Mouse (Mus musculus) neural tube, embryonic 15.5 days (tissue): ENCODE data around the gene P2ry13. TPM values are rescaled to one million over a fixed set of nuclear protein-coding genes. Genes with fewer than 3 reads are reported as not detected.

Source experiments
- ATAC-seq: fragments of 200-750 bp; cut with Nextera tagmentation; 2 replicates; pipeline ENCODE4 v1.8.0; 2017; ENCODE audit warnings: mild to moderate bottlenecking, moderate TSS enrichment, moderate library complexity; ENCODE audit not compliant: low FRiP score
- H3K27ac ChIP-seq: fragments of 300-500 bp; sonication (generic); replicated peaks from 2 replicates; pipeline ENCODE4 v1.5.1; 2015; ENCODE audit warnings: mild to moderate bottlenecking, inconsistent platforms
- H3K27me3 ChIP-seq: fragments of 300-500 bp; sonication (generic); replicated peaks from 2 replicates; pipeline ENCODE4 v1.6.1; 2015; ENCODE audit warnings: inconsistent platforms
- H3K36me3 ChIP-seq: fragments of 300-500 bp; sonication (generic); 2 replicates; pipeline ENCODE4 v1.6.1; 2015; ENCODE audit warnings: inconsistent platforms
- H3K4me1 ChIP-seq: fragments of 300-500 bp; sonication (generic); 2 replicates; pipeline ENCODE4 v1.6.1; 2015; ENCODE audit warnings: inconsistent platforms
- H3K4me2 ChIP-seq: fragments of 300-500 bp; sonication (generic); 2 replicates; pipeline ENCODE4 v1.6.1; 2015; ENCODE audit warnings: inconsistent platforms, mild to moderate bottlenecking, moderate library complexity
- H3K4me3 ChIP-seq: fragments of 300-500 bp; sonication (generic); replicated peaks from 2 replicates; pipeline ENCODE4 v1.5.1; 2015; ENCODE audit warnings: mild to moderate bottlenecking, inconsistent platforms
- H3K9ac ChIP-seq: fragments of 300-500 bp; sonication (generic); replicated peaks from 2 replicates; pipeline ENCODE4 v1.6.1; 2015; ENCODE audit warnings: mild to moderate bottlenecking, inconsistent platforms
- H3K9me3 ChIP-seq: fragments of 300-500 bp; sonication (generic); replicated peaks from 2 replicates; pipeline ENCODE4 v1.6.1; 2016; ENCODE audit warnings: inconsistent platforms
- WGBS: fragments of 180-500 bp; shearing (Covaris S2); methylation state at CpG from one replicate; pipeline ENCODE4 v1.1.7; 2015; ENCODE audit warnings: mixed read lengths; 5-methylcytosine and 5-hydroxymethylcytosine counted together
- polyA plus RNA-seq: library from polyadenylated mRNA; unstranded; fragments of >200 nt; fragmentation: Nextera tagmentation; extraction: Ambion mirVana; gene quantifications from 2 replicates; pipeline ENCODE4 v1.2.1, GENCODE M21; 2015

The P2ry13 gene
- polyA plus RNA-seq, result 1.9 and 2.3 TPM in 2 replicates

- Histone ChIP-seq H3K9me3 (no peaks in the 10 kb centered on the region), H3K4me2 (no peak within 1 kb of the TSS), H3K9ac (no peak within 1 kb of the TSS), H3K36me3 (no peaks in the 10 kb centered on the region), H3K4me3 (no peak within 1 kb of the TSS), H3K4me1 (no peaks in the 10 kb centered on the region), H3K27ac (no peak within 1 kb of the TSS), H3K27me3 (no peaks in the 10 kb centered on the region)
- no peak for ATAC-seq
- WGBS, result 95% methylated on average over 6 of the region's 6 CpGs
Observed at GRCm38 (mm10) chr3:59210727-59211126, at the start of gene P2ry13. Gene P2ry13, minus strand, starts transcription at chr3:59210882.

- H3K36me3 ChIP-seq, result peaks cover 3% of the 10 kb centered on the region; the same call in 1 of the 2 replicates
Observed at GRCm38 (mm10) chr3:59257740-59258664, 47.3 kb upstream of the P2ry13 start.

GRCm38 (mm10) chr3:59250454-59250853 is 39.8 kb upstream of the P2ry13 start:
- H3K4me1 ChIP-seq, result no peaks in the 10 kb centered on the region
- H3K27ac ChIP-seq, result no peak overlapping the region
- H3K36me3 ChIP-seq, result no peaks in the 10 kb centered on the region
- 92% methylated on average over 1 of the region's 1 CpGs for WGBS
- no peak overlapping the region for H3K9ac ChIP-seq
- no peaks in the 10 kb centered on the region for H3K9me3 ChIP-seq
- no peak overlapping the region for H3K4me3 ChIP-seq
- no peaks in the 10 kb centered on the region for H3K27me3 ChIP-seq
- ATAC-seq, result no peak
- H3K4me2 ChIP-seq, result no peak overlapping the region

More at GRCm38 (mm10) chr3:59257740-59258664, 47.3 kb upstream of the P2ry13 start:
- no peaks in the 10 kb centered on the region for H3K27me3 ChIP-seq
- H3K4me1 ChIP-seq, result no peaks in the 10 kb centered on the region
- WGBS, result 82% methylated on average over 20 of the region's 20 CpGs
- H3K4me3 ChIP-seq, result no peak overlapping the region
- H3K9me3 ChIP-seq, result no peaks in the 10 kb centered on the region
- H3K27ac ChIP-seq, result no peak overlapping the region
- no peak overlapping the region for H3K9ac ChIP-seq
- peak; percentile 41; the same call in 1 of the 2 replicates for ATAC-seq
- no peak overlapping the region for H3K4me2 ChIP-seq

- no peak overlapping the region for H3K27ac ChIP-seq
- H3K36me3 ChIP-seq, result no peaks in the 10 kb centered on the region
- no peaks in the 10 kb centered on the region for H3K9me3 ChIP-seq
- H3K27me3 ChIP-seq, result no peaks in the 10 kb centered on the region
- no peak for ATAC-seq
- 87% methylated on average over 6 of the region's 6 CpGs for WGBS
- no peak overlapping the region for H3K4me3 ChIP-seq
- H3K4me1 ChIP-seq, result no peaks in the 10 kb centered on the region
- H3K9ac ChIP-seq, result no peak overlapping the region
- no peak overlapping the region for H3K4me2 ChIP-seq
Observed at GRCm38 (mm10) chr3:59248031-59248430, 37.3 kb upstream of the P2ry13 start.

DNA sequence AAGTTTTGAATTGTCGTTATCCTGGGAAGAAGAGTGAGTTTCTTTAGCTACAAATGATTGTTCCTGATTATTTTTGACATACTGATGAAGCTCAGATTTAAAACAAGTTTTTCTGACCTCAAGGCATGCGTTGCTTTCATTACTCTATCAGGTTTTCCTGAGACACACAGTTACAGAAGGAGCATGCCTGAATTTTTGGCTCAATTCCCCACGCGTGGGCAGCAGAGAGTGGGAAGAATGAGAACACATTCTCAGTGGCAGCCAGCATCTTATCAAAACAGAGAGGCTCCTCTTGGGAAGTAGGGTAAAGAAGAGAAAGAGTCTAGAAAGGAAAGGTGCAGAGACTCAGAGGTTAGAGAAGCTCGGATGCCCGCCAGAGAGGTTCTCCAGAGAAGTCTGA is 32.7 kb upstream of the P2ry13 start:
- H3K4me3 ChIP-seq, result no peak overlapping the region
- ATAC-seq, result no peak
- 84% methylated on average over 6 of the region's 6 CpGs for WGBS
- no peaks in the 10 kb centered on the region for H3K9me3 ChIP-seq
- no peaks in the 10 kb centered on the region for H3K4me1 ChIP-seq
- no peak overlapping the region for H3K9ac ChIP-seq
- no peak overlapping the region for H3K4me2 ChIP-seq
- no peak overlapping the region for H3K27ac ChIP-seq
- H3K36me3 ChIP-seq, result no peaks in the 10 kb centered on the region
- no peaks in the 10 kb centered on the region for H3K27me3 ChIP-seq

DNA sequence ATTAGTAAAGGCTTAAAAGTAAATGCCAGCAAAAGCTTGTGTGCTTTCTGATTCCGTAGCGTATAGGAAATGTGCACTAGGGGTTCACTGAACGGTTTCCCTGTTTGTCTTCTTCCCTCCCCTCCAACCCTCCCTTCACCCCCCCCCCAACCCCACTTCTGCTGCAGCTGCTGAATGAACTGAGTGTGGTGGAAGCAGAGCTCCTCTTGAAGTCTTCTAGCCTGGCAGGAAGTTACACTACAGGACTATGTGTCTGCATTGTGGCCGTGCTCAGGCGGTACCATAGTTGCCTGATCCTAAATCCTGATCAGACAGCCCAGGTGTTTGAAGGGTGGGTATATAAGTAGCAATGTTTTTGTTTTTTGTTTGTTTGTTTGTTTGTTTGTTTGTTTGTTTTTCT is 24.2 kb upstream of the P2ry13 start:
- Histone ChIP-seq H3K9me3 (no peaks in the 10 kb centered on the region), H3K27me3 (no peaks in the 10 kb centered on the region), H3K4me2 (no peak overlapping the region), H3K36me3 (0 out of 2 replicates have a peak, but pooled peaks cover 4% of the 10 kb centered on the region), H3K27ac (no peak overlapping the region), H3K9ac (no peak overlapping the region), H3K4me1 (no peaks in the 10 kb centered on the region), H3K4me3 (no peak overlapping the region)
- 71% methylated on average over 5 of the region's 5 CpGs for WGBS
- no peak for ATAC-seq

- H3K27ac ChIP-seq, result no peak overlapping the region
- no peak overlapping the region for H3K9ac ChIP-seq
- WGBS, result 71% methylated on average over 3 of the region's 3 CpGs
- no peaks in the 10 kb centered on the region for H3K9me3 ChIP-seq
- H3K4me2 ChIP-seq, result no peak overlapping the region
- 0 out of 2 replicates have a peak, but pooled peaks cover 4% of the 10 kb centered on the region for H3K36me3 ChIP-seq
- no peaks in the 10 kb centered on the region for H3K4me1 ChIP-seq
- no peak overlapping the region for H3K4me3 ChIP-seq
- no peaks in the 10 kb centered on the region for H3K27me3 ChIP-seq
- ATAC-seq, result no peak
Observed at GRCm38 (mm10) chr3:59230912-59231311, 20.2 kb upstream of the P2ry13 start.

DNA sequence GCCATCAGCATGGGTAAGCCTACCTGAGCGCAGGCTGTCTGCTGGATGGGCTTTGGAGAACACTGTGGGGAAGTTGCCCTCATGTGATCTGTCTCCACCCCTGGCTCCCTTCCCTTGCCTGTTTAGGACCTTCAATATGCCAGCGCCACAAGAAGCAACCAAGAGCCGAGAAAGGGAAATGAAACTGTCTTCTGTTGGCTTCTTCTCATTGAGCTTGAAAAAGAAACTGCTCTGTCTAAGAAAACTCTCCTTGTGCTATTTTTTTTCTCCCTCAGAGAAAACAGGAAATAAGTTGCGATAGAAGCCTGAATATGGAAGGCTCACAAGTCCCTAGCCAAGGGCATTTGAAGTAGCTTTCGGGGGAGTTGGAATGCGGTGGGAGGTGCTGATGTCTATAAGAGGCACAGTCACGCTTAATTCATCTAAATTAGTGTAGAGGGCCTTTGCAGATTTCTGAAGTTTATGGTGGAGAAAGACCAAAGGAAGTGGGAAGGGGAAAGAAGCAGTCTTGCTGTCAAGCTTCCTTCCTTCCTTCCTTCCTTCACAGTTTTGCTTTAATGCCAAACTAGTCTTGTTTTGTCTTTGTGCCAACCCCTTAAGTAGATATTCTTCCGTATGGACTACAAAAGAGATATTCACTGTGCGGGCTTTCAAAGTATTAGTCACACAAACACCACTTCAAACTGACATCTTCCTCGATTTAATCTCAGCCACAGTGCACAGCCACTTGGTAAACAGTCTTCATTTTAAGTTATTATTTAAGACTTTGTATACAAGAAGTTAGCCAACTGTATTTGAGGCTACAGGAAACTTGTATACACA is 18.3 kb upstream of the P2ry13 start:
- H3K27ac ChIP-seq, result peak overlapping the region; percentile 24; the same call in 1 of the 2 replicates
- H3K9me3 ChIP-seq, result no peaks in the 10 kb centered on the region
- no peak for ATAC-seq
- H3K36me3 ChIP-seq, result 0 out of 2 replicates have a peak, but pooled peaks cover 4% of the 10 kb centered on the region
- H3K4me2 ChIP-seq, result no peak overlapping the region
- H3K4me1 ChIP-seq, result no peaks in the 10 kb centered on the region
- no peak overlapping the region for H3K4me3 ChIP-seq
- WGBS, result 47% methylated on average over 10 of the region's 10 CpGs
- H3K9ac ChIP-seq, result no peak overlapping the region
- H3K27me3 ChIP-seq, result no peaks in the 10 kb centered on the region

- H3K9me3 ChIP-seq, result no peaks in the 10 kb centered on the region
- H3K4me1 ChIP-seq, result no peaks in the 10 kb centered on the region
- H3K4me2 ChIP-seq, result no peak overlapping the region
- no peak for ATAC-seq
- no peak overlapping the region for H3K4me3 ChIP-seq
- H3K27me3 ChIP-seq, result no peaks in the 10 kb centered on the region
- no peaks in the 10 kb centered on the region for H3K36me3 ChIP-seq
- no peak overlapping the region for H3K27ac ChIP-seq
- whole genome bisulfite sequencing, result 99% methylated on average over 9 of the region's 9 CpGs
- H3K9ac ChIP-seq, result no peak overlapping the region
Observed at GRCm38 (mm10) chr3:59227696-59228095, 17.0 kb upstream of the P2ry13 start.

DNA sequence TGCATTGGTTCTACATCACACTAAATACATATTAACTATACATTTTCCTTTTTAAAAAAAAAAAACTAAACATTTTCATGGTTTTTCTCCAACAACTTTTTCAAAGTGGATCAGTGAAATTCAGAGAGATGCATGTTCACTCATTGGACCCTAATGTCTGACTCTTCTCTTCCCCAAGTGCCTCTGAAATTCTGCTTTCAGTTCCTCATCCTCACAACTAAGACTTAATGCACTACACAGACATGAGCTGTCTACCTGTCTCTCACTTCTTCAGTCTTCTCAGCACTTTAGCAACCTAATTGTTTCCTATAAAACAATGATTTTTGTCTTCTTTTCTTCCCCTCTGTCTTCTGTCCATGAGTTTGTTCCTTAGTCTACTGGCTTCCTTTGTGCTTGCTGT is 14.7 kb upstream of the P2ry13 start:
- H3K4me2 ChIP-seq, result no peak overlapping the region
- no peaks in the 10 kb centered on the region for H3K27me3 ChIP-seq
- ATAC-seq, result no peak
- no peaks in the 10 kb centered on the region for H3K4me1 ChIP-seq
- H3K27ac ChIP-seq, result no peak overlapping the region
- H3K4me3 ChIP-seq, result no peak overlapping the region
- H3K9ac ChIP-seq, result no peak overlapping the region
- no peaks in the 10 kb centered on the region for H3K9me3 ChIP-seq
- H3K36me3 ChIP-seq, result no peaks in the 10 kb centered on the region

GRCm38 (mm10) chr3:59222303-59222702 is 11.6 kb upstream of the P2ry13 start:
- H3K4me1 ChIP-seq, result no peaks in the 10 kb centered on the region
- no peaks in the 10 kb centered on the region for H3K9me3 ChIP-seq
- WGBS, result 91% methylated on average over 2 of the region's 2 CpGs
- H3K27me3 ChIP-seq, result no peaks in the 10 kb centered on the region
- H3K27ac ChIP-seq, result no peak overlapping the region
- no peak overlapping the region for H3K4me3 ChIP-seq
- H3K9ac ChIP-seq, result no peak overlapping the region
- ATAC-seq, result no peak
- H3K4me2 ChIP-seq, result no peak overlapping the region
- no peaks in the 10 kb centered on the region for H3K36me3 ChIP-seq
